Mouse (Mus musculus) adrenal gland, adult 18-20 months (tissue): Measurements from ENCODE around the gene Tcstv1. TPM values are rescaled to one million over a fixed set of nuclear protein-coding genes. Genes with fewer than 3 reads are reported as not detected.
"Not testable (repeated sequence)": the region's sequence is repeated elsewhere in the genome, so short reads cannot be mapped to it uniquely, and the experiment has no call there.

ENCODE experiments used
- DNase-seq, 2 experiments: peaks; one replicate each; pipeline ENCODE4 v3.0.0; 2021 to 2022; ENCODE audit warnings: low spot score in 2 of 2
- long read RNA-seq, 2 experiments: library from polyadenylated mRNA; stranded (forward); transcript quantifications; one replicate each; pipeline ENCODE4 v2.0.0; 2021
- total RNA-seq, 2 experiments: library from RNA; stranded (reverse); gene quantifications; 1 replicate in 1 of 2; 2 replicates in 1 of 2; pipeline ENCODE4 v1.2.3; 2021

Gene Tcstv1
- not detected for total RNA-seq
- long read RNA-seq, experiment 1: 0 reads
- long read RNA-seq, experiment 2: 0 reads

GRCm38 (mm10) chr13:119894685-119895084 is at the start of gene Tcstv1:
Tcstv1 (minus strand) TSS chr13:119894785.
- DNase-seq: not testable (repeated sequence)

- not testable (repeated sequence) for DNase-seq
These were observed 34.6 kb upstream of the Tcstv1 start, which contains the start of gene Gm21761 for GRCm38 (mm10) chr13:119929172-119929571. Gm21761 (minus strand) TSS chr13:119929272.

GRCm38 (mm10) chr13:119924597-119925340 is 30.2 kb upstream of the Tcstv1 start:
- DNase-seq: not testable (repeated sequence)

GRCm38 (mm10) chr13:119916966-119917722 is 22.6 kb upstream of the Tcstv1 start:
- not testable (repeated sequence) for DNase-seq

- DNase-seq: not testable (repeated sequence)
These were observed 21.9 kb upstream of the Tcstv1 start for GRCm38 (mm10) chr13:119916449-119916848.

GRCm38 (mm10) chr13:119898549-119898948 is 4.0 kb upstream of the Tcstv1 start:
- DNase-seq: not testable (repeated sequence)

- DNase-seq: not testable (repeated sequence)
These were observed 7.7 kb downstream of the Tcstv1 start for GRCm38 (mm10) chr13:119886896-119887295.

- DNase-seq: not testable (repeated sequence)
These were observed 30.1 kb downstream of the Tcstv1 start for GRCm38 (mm10) chr13:119864395-119864999.

GRCm38 (mm10) chr13:119862399-119862798 is 32.2 kb downstream of the Tcstv1 start:
- DNase-seq: not testable (repeated sequence)

Other genes with a start within 250 kb of the Tcstv1 start
- 100 to 1,000 TPM; 226 to 399 TPM for gene Hmgcs1, start 204.4 kb downstream of the Tcstv1 start, total RNA-seq
- gene Nim1k, start 138.9 kb downstream of the Tcstv1 start, total RNA-seq: 1 to 10 TPM; 1.2 to 1.6 TPM
- gene Zfp131, start 103.9 kb downstream of the Tcstv1 start, total RNA-seq: 10 to 100 TPM; 38.3 to 39.2 TPM
- gene AF067063, start 64.6 kb downstream of the Tcstv1 start, total RNA-seq: not detected
- not detected for gene D13Ertd608e, start 58.8 kb downstream of the Tcstv1 start, total RNA-seq
- gene Gm21761, start 34.5 kb upstream of the Tcstv1 start, total RNA-seq: not detected
- gene B020031M17Rik, start 56.0 kb upstream of the Tcstv1 start, total RNA-seq: not detected
- gene Gm36079, start 132.2 kb upstream of the Tcstv1 start, total RNA-seq: not detected
- gene Gm21188, start 157.4 kb upstream of the Tcstv1 start, total RNA-seq: under 1 TPM in 1 of 2 experiments, not detected in 1; 0.58 TPM
- not detected for gene Gm20767, start 245.5 kb upstream of the Tcstv1 start, total RNA-seq